Mouse (Mus musculus): ENCODE measurements around the gene Tprn.

GRCm38 (mm10) chr2:25234050-25234449 lies 28.4 kb upstream of the Tprn start, which contains the start of gene Slc34a3:
- TF ChIP-seq CTCF (IDR thresholded peaks at IDR 0.05; ENCODE audit: low read depth) (no peak), EP300 (IDR thresholded peaks at IDR 0.05; ENCODE audit: low read depth) (no peak)

All from liver, embryonic 14.5 days (tissue).